Mouse (Mus musculus): ENCODE measurements around the gene Drap1. TPM values are rescaled to one million over a fixed set of nuclear protein-coding genes. Genes with fewer than 3 reads are reported as not detected.

Drap1 gene
- total RNA-seq, 2 experiments from 2014 or later, result 531 to 582 TPM

DNA sequence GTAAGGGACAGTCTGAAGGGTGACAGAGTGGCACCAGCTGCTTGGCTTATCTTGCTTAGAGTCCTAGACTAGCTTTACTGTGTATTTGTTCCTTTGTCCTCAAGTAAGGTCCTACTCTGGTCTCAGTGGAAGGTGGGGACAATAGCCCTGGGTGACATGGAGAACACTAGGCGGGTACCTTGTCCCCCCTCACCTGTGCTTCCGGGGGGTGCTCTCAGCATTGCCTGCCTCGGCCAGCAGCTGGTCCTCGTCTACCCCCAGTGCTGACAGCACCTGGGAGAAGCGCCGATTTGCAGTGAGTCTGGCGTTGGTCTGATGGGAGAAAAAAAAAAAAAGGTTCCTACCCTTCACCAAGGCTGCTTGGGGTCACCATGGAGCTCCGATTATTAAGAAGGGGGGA lies 34.4 kb downstream of the Drap1 start:
- intact Hi-C loops (cut with DNase I), result no loop called here
- no peak for DNase-seq

DNA sequence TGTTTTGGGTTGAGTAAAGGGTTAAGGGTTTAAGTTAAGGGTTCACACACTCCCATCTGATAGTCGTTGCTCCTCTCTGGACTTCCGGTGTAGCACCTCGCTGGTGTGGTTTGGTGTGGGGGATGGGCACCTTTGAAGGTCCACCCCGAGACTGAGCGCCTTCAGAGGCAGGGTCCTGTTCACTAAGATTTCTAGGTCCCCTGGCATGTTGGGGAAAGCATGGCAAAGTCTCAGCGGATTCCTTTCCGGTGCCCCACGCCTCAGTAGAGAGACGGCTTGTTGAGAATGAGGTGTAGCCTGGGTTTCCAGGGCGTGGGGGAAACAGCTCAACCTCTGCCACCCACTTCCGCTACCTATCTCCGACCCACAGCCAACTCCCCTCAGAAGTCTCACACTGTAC lies 35.1 kb downstream of the Drap1 start:
- DNase-seq, result no peak
- intact Hi-C loops (cut with DNase I), result no loop called here

DNA sequence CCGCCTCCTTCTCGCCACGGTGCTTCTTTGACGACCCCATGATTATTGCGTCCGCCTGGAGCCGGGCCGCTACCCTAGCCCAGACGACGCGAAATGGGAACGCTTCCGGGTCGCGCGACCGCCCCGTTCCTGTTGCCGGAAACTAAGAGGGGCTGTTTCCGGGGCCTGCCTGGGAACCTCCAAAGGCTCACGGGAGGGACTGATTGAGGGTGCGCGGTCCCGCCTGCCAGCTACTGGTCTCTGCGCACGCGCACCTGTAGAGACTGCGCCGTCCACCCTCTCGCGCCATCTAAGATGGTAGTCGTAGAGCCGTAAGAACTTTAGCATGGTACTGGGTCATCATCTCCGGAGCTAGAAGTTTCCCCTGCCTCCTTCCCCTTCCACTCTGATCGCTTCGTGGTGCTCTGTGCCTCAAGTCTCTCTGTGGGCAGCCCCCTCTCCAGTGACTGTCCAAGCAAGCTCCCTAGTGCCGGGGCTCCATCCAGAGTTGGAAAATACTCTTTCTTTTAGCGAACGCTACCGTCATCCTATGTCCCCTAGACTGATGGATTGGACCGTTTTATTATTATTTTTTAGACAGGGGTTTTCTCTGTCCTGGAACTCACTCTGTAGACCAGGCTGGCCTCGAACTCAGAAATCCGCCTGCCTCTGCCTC lies 36.1 kb downstream of the Drap1 start, which contains the start of gene Sart1:
Sart1 (minus strand) TSS at position 116 of the 655 bp plus-strand sequence.
- peak; percentile 88 to 93 for DNase-seq

DNA sequence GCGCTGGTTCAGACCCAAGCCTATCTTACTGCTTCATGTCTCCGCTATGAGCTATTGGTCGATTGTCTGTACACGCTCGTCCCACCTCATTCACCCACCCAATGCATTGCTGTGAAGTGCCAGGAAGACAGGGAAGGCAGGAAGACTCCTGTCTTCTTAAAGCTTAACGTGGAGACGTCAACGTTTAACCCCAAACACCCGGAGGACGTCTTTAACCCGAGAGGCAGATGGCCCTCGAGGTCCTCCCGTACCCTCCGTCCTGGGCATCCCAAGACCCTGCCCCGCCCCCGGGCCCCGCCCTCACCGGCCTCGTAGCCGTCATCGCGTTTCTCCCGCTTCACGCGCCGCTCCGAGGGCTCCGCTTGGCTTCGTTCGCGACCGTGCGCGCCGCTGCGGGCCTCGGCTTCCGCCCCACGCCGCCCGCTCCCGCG lies 36.8 kb downstream of the Drap1 start:
- intact Hi-C loops (cut with DNase I), result loop anchor here (1.0 kb wide), 1 partner anchor 22 kb away; the partner anchor contains the start of gene Eif1ad
- DNase-seq, result no peak

More for the DNA sequence above, 36.1 kb downstream of the Drap1 start, which contains the start of gene Sart1:
- intact Hi-C loops (cut with DNase I), result loop anchor here (1.0 kb wide), 1 partner anchor 22 kb away; the partner anchor contains the start of gene Eif1ad

DNA sequence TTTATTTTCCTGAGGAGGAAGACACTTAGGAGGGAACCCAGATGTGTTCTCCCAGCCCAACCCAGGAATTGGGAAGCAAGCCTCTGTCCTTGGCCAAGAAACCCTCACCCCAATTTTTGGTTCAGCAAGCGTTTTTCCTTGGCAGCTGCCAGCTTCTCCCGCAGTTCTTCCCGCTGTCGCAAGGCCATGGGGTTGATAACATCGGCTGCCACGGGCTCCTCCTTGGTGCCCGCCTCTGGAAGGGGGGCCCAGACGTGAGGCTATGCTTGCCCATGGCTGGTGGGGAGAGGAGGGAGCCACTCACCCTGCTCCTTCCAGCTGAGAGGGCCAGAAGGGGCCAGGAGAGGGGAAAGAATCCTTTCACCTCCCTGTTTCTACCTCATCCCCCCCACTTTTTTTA lies 40.1 kb downstream of the Drap1 start:
- intact Hi-C loops (cut with DNase I), result no loop called here

DNA sequence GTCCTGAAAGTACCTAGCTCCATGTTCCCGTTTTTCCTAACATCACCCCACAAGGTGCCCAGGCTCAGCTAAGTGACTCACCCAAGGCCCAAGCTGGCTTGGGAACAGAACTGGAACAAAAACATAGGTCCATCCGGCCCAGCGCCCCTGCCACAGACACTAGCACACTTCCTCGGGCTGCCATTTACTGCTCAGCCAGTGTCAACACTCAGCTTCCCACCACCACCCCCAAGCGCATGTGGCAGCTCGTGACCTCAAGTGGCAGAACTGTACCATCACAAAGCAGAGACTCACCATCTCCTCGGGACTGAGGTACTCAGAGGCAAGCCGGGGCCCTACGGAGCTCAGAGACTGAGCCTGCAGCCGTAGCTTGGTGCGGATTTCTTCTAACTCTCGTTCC lies 41.5 kb downstream of the Drap1 start:
- intact Hi-C loops (cut with DNase I), result no loop called here
- DNase-seq, result no peak

More for the DNA sequence above, 40.1 kb downstream of the Drap1 start:
- DNase-seq, result no peak

DNA sequence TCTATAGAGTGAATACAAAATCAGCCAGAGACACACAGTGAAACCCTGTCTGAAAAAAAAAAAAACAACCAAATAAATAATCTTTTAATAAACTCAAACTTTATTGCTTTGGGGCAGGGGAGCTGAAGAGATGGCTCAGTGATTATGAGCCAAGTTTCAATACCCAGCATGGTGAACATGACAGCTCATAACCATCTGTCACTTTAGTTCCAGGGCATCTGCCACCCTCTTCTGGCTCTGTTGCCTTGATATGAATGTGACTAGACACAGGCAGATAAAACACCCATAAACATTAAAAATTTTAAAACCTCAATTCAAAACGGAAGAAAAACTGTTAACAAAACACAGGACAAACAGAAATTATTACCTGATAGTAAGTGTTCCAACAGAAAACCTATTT lies 47.3 kb downstream of the Drap1 start:
- DNase-seq, result no peak
- intact Hi-C loops (cut with DNase I), result no loop called here

DNA sequence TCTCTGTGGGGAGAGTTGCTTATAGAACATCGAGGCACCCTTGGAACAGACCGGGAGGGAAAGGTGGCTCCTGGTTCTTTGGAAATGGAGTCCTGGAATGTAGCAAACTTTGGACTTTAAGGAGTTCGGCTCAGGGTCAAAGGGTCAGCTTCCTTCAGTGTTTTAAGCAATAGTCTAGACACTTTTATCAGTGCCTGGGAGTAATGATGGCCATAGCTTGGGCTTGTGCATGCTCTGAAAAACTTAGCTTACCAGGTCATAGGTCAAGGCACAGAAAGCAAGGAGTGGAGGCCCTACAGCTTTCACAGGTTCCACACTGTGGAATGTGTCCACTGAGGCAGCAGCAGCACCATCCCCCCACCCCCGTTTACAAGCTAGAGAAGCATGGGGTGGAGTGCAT lies 50.0 kb downstream of the Drap1 start:
- DNase-seq, result no peak
- intact Hi-C loops (cut with DNase I), result no loop called here

DNA sequence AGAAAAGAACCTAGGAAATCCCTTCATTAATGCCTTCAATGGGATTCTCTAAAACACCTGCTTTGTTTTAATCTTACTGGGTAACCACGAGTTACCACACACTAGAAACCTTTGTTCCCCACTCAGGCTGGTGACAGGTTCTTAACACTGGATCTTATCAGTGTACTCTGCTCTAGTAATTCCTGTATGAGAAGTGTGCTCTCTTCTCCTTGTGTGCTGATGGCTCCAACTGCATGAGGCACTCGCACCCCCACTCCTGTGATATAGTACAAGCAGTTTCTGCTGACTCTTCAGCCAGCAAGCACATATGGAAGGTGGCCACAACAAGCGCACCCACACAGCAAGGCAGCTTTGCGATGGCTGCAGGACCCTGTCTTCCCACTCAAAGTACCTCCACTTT lies 50.6 kb downstream of the Drap1 start:
- intact Hi-C loops (cut with DNase I), result no loop called here
- no peak for DNase-seq

Other genes with a start within 250 kb of the Drap1 start
- gene Pacs1, start 151.9 kb downstream of the Drap1 start, total RNA-seq (2021), result 1 to 10 TPM; 5.0 to 6.3 TPM
- gene Sf3b2, start 129.5 kb downstream of the Drap1 start, total RNA-seq (2021), result 10 to 100 TPM; 63.4 to 65.9 TPM
- under 1 TPM in 1 of 2 experiments, not detected in 1; 0.10 TPM for gene Gal3st3, start 126.6 kb downstream of the Drap1 start, total RNA-seq (2021)
- gene Catsper1, start 89.2 kb downstream of the Drap1 start, total RNA-seq (2021), result not detected
- 10 to 100 TPM; 26.7 to 28.3 TPM for gene Cst6, start 75.4 kb downstream of the Drap1 start, total RNA-seq (2021)
- 10 to 100 TPM; 12.6 to 13.6 TPM for gene Eif1ad, start 58.2 kb downstream of the Drap1 start, total RNA-seq (2021)
- 100 to 1,000 TPM; 116 to 124 TPM for gene Banf1, start 57.8 kb downstream of the Drap1 start, total RNA-seq (2021)
- gene Sart1, start 36.3 kb downstream of the Drap1 start, total RNA-seq (2021), result 10 to 100 TPM; 34.3 to 38.0 TPM
- under 1 TPM; 0.52 to 0.64 TPM for gene Tsga10ip, start 22.5 kb downstream of the Drap1 start, total RNA-seq (2021)
- 10 to 100 TPM; 32.7 to 33.6 TPM for gene AI837181, start 165 bp upstream of the Drap1 start, total RNA-seq (2021)
- gene Fosl1, start 22.6 kb upstream of the Drap1 start, total RNA-seq (2021), result not detected
- gene Ccdc85b, start 32.9 kb upstream of the Drap1 start, total RNA-seq (2021), result 1 to 10 TPM; 4.7 to 6.0 TPM
- gene Fibp, start 35.6 kb upstream of the Drap1 start, total RNA-seq (2021), result 10 to 100 TPM; 35.2 to 41.5 TPM
- gene Ctsw, start 43.5 kb upstream of the Drap1 start, total RNA-seq (2021), result not detected
- 1 to 10 TPM; 5.3 to 6.3 TPM for gene Efemp2, start 49.0 kb upstream of the Drap1 start, total RNA-seq (2021)
- 10 to 100 TPM; 16.1 to 19.8 TPM for gene Mus81, start 63.4 kb upstream of the Drap1 start, total RNA-seq (2021)
- 10 to 100 TPM; 67.8 to 72.7 TPM for gene Cfl1, start 65.5 kb upstream of the Drap1 start, total RNA-seq (2021)
- gene 1700020D05Rik, start 78.8 kb upstream of the Drap1 start, total RNA-seq (2021), result under 1 TPM; 0.33 to 0.59 TPM
- gene Snx32, start 85.6 kb upstream of the Drap1 start, total RNA-seq (2021), result 1 to 10 TPM; 5.2 to 7.8 TPM
- not detected for gene Ovol1, start 135.7 kb upstream of the Drap1 start, total RNA-seq (2021)
- gene Ap5b1, start 143.0 kb upstream of the Drap1 start, total RNA-seq (2021), result 1 to 10 TPM; 1.9 to 2.0 TPM
- gene Rnaseh2c, start 176.9 kb upstream of the Drap1 start, total RNA-seq (2021), result 10 to 100 TPM; 35.8 to 38.6 TPM
- gene Kat5, start 185.3 kb upstream of the Drap1 start, total RNA-seq (2021), result 10 to 100 TPM; 23.3 to 25.4 TPM
- gene Rela, start 212.5 kb upstream of the Drap1 start, total RNA-seq (2021), result 10 to 100 TPM; 12.4 to 14.9 TPM
- 1 to 10 TPM; 6.9 to 9.5 TPM for gene Sipa1, start 238.7 kb upstream of the Drap1 start, total RNA-seq (2021)